In the genomic region with DNA sequence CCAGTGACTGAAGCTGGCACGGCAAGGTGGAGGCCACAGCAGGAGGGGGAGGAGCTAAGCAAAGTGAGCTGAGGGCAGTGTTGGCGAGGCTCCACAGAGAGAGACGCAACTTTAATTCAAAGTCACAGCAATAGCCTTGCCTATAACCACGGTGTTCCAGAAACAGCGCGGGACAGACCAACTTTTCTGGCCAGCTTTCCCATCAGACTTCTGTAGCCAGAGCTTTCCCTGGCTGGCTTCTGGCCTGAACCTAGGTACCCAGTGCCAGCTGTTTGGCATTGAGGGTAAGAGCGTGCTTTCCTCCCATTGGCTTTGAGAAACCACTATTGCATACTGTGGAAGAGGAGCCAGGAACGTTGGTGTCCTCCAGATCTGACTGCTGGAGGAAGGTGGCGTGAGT, we compare ENCODE assay signal across 11 mouse cellular contexts.
A peak's percentile ranks its signal among the peaks of the same experiment; 100 is the strongest.
DNase-seq lines count a peak whose midpoint lies in the region; ATAC-seq lines count a peak whose summit lies in the region.
"Had no signal": no experiment of that assay in that cellular context is flagged by ENCODE, and none has a peak within 500 bp of the region (broad histone marks: within the 10 kb centered on the region; RNA-seq: fewer than 3 reads in every experiment).

No protein-coding gene starts in this region.

- H3K9ac ChIP-seq in kidney, embryonic 14.5 days (ENCODE audit: low read depth, low read length): no peak overlapping the region

- no peak overlapping the region for H3K4me2 ChIP-seq in kidney, embryonic 14.5 days (replicated peaks; ENCODE audit: low read depth, low read length)

- H3K36me3 ChIP-seq in kidney, embryonic 14.5 days (ENCODE audit: control insufficient read depth, insufficient read depth, low read length): no peaks in the 10 kb centered on the region

- peak; percentile 9 for DNase-seq in kidney, adult 11 months
- DNase-seq in adrenal gland, adult 2 months: peak; percentile 87
- DNase-seq in adrenal gland, postnatal 14 days: peak; percentile 80
- peak; percentile 23 to 39 for DNase-seq in heart, postnatal 14 days
- no peak for DNase-seq in embryo, embryonic 10.5 days (ENCODE audit: low spot score)
- no peak for DNase-seq in testis, postnatal 14 days (ENCODE audit: low spot score)
- DNase-seq: cerebellum, adult 11 months; liver had no signal

- 0 out of 2 replicates have a peak, but pooled peaks cover 2% of the 10 kb centered on the region for H3K27me3 ChIP-seq in kidney, embryonic 14.5 days (ENCODE audit: control insufficient read depth, insufficient read depth, low read length)

- 85% methylated on average over 9 of the region's 9 CpGs for WGBS in kidney, embryonic 14.5 days

- ATAC-seq in kidney, embryonic 14.5 days (ENCODE audit: low FRiP score, low TSS enrichment): no peak
- ATAC-seq: Patski had no signal

- H3K4me3 ChIP-seq in kidney, embryonic 14.5 days (ENCODE audit: low read length): no peak overlapping the region
- H3K4me3 ChIP-seq: erythroblast, embryonic 14.5 days had no signal

- no peak overlapping the region for H3K27ac ChIP-seq in kidney, embryonic 14.5 days (ENCODE audit: low read depth, low read length)

- intact Hi-C loops in heart, postnatal 14 days (cut with DNase I): loop anchor here (10.0 kb wide), 2 partner anchors 165 to 245 kb away; no protein-coding TSS in a partner anchor

- H3K9me3 ChIP-seq in kidney, embryonic 14.5 days (ENCODE audit: control insufficient read depth, low read length): no peaks in the 10 kb centered on the region

- H3K4me1 ChIP-seq in kidney, embryonic 14.5 days (ENCODE audit: control insufficient read depth, insufficient read depth, low read length): no peaks in the 10 kb centered on the region; the same call in 1 of the 2 replicates

Comparison
In these comparisons a context has a peak if more than half of its experiments do, and no peak if none do; other contexts are left out.
1. DNase-seq: peak in kidney, adult 11 months (single experiment), adrenal gland, adult 2 months (single experiment), adrenal gland, postnatal 14 days (single experiment) and heart, postnatal 14 days (2 of 2); none in embryo, embryonic 10.5 days (single experiment) and testis, postnatal 14 days (single experiment).